Mouse (Mus musculus): ENCODE measurements around the gene Gm42791. TPM values are rescaled to one million over a fixed set of nuclear protein-coding genes. Genes with fewer than 3 reads are reported as not detected.

The Gm42791 gene
- polyA plus RNA-seq, 1 experiment from 2014 or later, result not detected

DNA sequence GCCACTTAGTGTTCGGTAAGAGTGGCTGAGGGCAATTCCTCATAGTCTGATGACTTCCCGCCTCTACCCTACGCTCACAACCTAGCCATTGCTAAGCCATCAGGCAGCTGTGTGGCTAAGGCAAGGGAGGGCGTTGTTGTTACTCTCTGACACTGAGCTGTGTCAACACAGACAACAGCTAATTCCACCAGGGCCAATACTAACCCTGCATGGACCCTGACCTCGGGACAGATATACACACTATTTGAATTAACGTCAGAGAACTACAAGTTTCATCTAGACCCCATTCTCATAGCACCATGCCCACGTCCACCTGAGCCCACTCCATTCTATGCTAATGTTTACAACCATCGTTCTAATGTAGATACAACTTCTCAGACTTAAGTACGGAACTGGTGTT lies 70.9 kb downstream of the Gm42791 start:
- Histone ChIP-seq H3K9me3 (replicated peaks; ENCODE audit: control insufficient read depth, low read length) (no peaks in the 10 kb centered on the region), H3K9ac (replicated peaks; ENCODE audit: low read length) (no peak overlapping the region), H3K4me2 (ENCODE audit: low read depth, low read length) (no peak overlapping the region), H3K27ac (replicated peaks; ENCODE audit: low read depth, low read length) (no peak overlapping the region), H3K36me3 (replicated peaks; ENCODE audit: control insufficient read depth, insufficient read depth, low read depth, low read length) (no peaks in the 10 kb centered on the region), H3K4me3 (ENCODE audit: low read depth, low read length) (no peak overlapping the region), H3K4me1 (ENCODE audit: control insufficient read depth, insufficient read depth, low read length) (no peaks in the 10 kb centered on the region), H3K27me3 (ENCODE audit: control insufficient read depth, insufficient read depth, low read length) (no peaks in the 10 kb centered on the region)
- DNase-seq (ENCODE audit: low spot score) (no peak), ATAC-seq (replicated peaks; ENCODE audit: insufficient number of reproducible peaks, low FRiP score, low TSS enrichment, low read depth) (no peak)
- WGBS, result 90% methylated on average over 9 of the region's 9 CpGs

DNA sequence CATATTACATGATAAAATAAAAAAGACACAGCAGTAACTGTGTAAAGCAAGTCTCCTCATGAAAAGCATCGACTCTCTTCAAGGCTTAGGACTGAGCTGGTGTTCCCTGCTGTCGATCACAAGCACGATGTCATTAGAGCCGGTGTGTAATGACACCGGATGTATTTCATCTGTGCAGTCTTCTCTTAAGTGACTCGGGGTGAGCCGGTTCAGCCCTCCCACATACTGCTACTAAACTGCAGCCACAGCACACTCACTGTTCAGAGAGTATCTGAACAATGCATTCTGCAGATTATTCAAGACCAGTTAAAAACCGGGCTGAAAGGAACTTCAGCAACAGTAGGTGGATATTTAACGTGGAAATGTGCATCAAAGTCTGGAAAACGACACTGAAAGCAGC lies 71.5 kb downstream of the Gm42791 start:
- WGBS, result 78% methylated on average over 10 of the region's 10 CpGs

DNA sequence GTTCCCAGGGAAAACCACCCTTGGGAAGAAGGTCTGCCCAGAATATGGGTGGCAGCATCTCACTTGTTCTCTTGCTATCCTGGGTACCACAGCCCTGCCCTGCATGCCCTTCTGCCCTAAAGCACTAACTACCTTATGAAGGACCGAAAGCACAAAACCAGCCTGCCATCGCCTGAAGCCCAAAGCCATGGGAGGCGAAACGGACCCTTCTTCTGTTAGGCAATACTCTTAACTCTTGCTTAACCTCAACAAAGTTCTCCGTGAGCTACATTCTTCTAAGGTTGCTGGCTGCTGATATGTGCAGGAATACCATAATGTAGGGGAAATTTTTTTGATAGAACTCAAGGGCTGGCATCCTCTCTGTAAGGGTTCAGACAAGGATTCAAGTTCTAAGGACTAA lies 72.2 kb downstream of the Gm42791 start:
- ATAC-seq (replicated peaks; ENCODE audit: insufficient number of reproducible peaks, low FRiP score, low TSS enrichment, low read depth) (no peak), DNase-seq (ENCODE audit: low spot score) (no peak)
- Histone ChIP-seq H3K4me2 (ENCODE audit: low read depth, low read length) (no peak overlapping the region), H3K27ac (replicated peaks; ENCODE audit: low read depth, low read length) (no peak overlapping the region), H3K9ac (replicated peaks; ENCODE audit: low read length) (no peak overlapping the region), H3K27me3 (ENCODE audit: control insufficient read depth, insufficient read depth, low read length) (no peaks in the 10 kb centered on the region), H3K4me1 (ENCODE audit: control insufficient read depth, insufficient read depth, low read length) (no peaks in the 10 kb centered on the region), H3K4me3 (ENCODE audit: low read depth, low read length) (no peak overlapping the region), H3K9me3 (replicated peaks; ENCODE audit: control insufficient read depth, low read length) (no peaks in the 10 kb centered on the region), H3K36me3 (replicated peaks; ENCODE audit: control insufficient read depth, insufficient read depth, low read depth, low read length) (no peaks in the 10 kb centered on the region)
- WGBS, result 88% methylated on average over 5 of the region's 5 CpGs

More for the DNA sequence above, 71.5 kb downstream of the Gm42791 start:
- Histone ChIP-seq H3K27ac (replicated peaks; ENCODE audit: low read depth, low read length) (no peak overlapping the region), H3K9me3 (replicated peaks; ENCODE audit: control insufficient read depth, low read length) (no peaks in the 10 kb centered on the region), H3K27me3 (ENCODE audit: control insufficient read depth, insufficient read depth, low read length) (no peaks in the 10 kb centered on the region), H3K4me1 (ENCODE audit: control insufficient read depth, insufficient read depth, low read length) (no peaks in the 10 kb centered on the region), H3K4me2 (ENCODE audit: low read depth, low read length) (no peak overlapping the region), H3K4me3 (ENCODE audit: low read depth, low read length) (no peak overlapping the region), H3K36me3 (replicated peaks; ENCODE audit: control insufficient read depth, insufficient read depth, low read depth, low read length) (no peaks in the 10 kb centered on the region), H3K9ac (replicated peaks; ENCODE audit: low read length) (no peak overlapping the region)
- DNase-seq (ENCODE audit: low spot score) (no peak), ATAC-seq (replicated peaks; ENCODE audit: insufficient number of reproducible peaks, low FRiP score, low TSS enrichment, low read depth) (no peak)

DNA sequence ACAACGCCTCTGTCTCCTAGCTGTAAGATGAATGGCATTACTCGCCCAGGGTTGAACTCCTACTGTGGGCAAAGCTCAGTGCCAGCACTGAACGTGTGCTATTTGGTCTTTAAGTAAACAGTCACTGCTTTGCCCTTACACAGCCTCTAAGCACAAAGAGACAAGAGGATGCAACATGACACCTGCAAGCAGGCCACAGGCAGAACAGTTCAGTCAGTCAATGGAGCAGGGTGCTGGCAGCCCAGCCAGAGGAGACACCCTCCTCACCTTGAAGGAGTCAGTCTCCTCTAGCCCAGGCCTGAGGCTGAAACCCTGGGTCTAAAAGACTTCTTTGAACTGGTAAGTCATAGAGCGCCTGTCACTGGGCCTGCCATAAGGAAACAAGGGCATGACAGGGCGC lies 76.9 kb downstream of the Gm42791 start:
- no peak overlapping the region for H3K27ac ChIP-seq (replicated peaks; ENCODE audit: low read depth, low read length)
- H3K27me3 ChIP-seq (ENCODE audit: control insufficient read depth, insufficient read depth, low read length), result no peaks in the 10 kb centered on the region
- no peaks in the 10 kb centered on the region for H3K36me3 ChIP-seq (replicated peaks; ENCODE audit: control insufficient read depth, insufficient read depth, low read depth, low read length)
- no peaks in the 10 kb centered on the region for H3K4me1 ChIP-seq (ENCODE audit: control insufficient read depth, insufficient read depth, low read length)
- no peak for ATAC-seq (replicated peaks; ENCODE audit: insufficient number of reproducible peaks, low FRiP score, low TSS enrichment, low read depth)
- WGBS, result 68% methylated on average over 5 of the region's 5 CpGs
- H3K4me3 ChIP-seq (ENCODE audit: low read depth, low read length), result no peak overlapping the region
- no peaks in the 10 kb centered on the region for H3K9me3 ChIP-seq (replicated peaks; ENCODE audit: control insufficient read depth, low read length)
- H3K4me2 ChIP-seq (ENCODE audit: low read depth, low read length), result no peak overlapping the region
- no peak for DNase-seq (ENCODE audit: low spot score)
- no peak overlapping the region for H3K9ac ChIP-seq (replicated peaks; ENCODE audit: low read length)

DNA sequence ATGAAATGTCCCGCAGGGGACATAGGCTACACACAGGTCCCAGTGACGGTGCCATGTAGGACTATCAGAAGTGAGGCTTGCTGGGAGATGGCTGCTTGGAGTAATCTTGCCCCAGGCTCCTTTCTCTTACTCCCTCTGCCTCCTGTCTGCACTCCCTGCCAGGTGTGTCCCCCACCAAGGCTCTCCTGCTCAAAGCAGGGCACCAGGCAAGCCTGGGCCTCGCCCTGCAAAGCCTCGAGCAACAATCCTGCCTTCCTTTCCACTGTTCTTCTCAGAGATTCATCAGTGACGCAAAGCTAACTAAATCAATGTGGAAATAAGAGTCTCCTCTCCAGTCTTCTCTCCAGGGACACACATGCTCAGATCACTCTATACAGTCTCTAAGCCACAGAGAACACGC lies 78.2 kb downstream of the Gm42791 start:
- no peak overlapping the region for H3K9ac ChIP-seq (replicated peaks; ENCODE audit: low read length)
- no peak for DNase-seq (ENCODE audit: low spot score)
- H3K4me2 ChIP-seq (ENCODE audit: low read depth, low read length), result no peak overlapping the region
- H3K27me3 ChIP-seq (ENCODE audit: control insufficient read depth, insufficient read depth, low read length), result no peaks in the 10 kb centered on the region
- H3K36me3 ChIP-seq (replicated peaks; ENCODE audit: control insufficient read depth, insufficient read depth, low read depth, low read length), result no peaks in the 10 kb centered on the region
- no peak for ATAC-seq (replicated peaks; ENCODE audit: insufficient number of reproducible peaks, low FRiP score, low TSS enrichment, low read depth)
- H3K4me3 ChIP-seq (ENCODE audit: low read depth, low read length), result no peak overlapping the region
- no peak overlapping the region for H3K27ac ChIP-seq (replicated peaks; ENCODE audit: low read depth, low read length)
- WGBS, result 82% methylated on average over 6 of the region's 6 CpGs
- no peaks in the 10 kb centered on the region for H3K4me1 ChIP-seq (ENCODE audit: control insufficient read depth, insufficient read depth, low read length)
- no peaks in the 10 kb centered on the region for H3K9me3 ChIP-seq (replicated peaks; ENCODE audit: control insufficient read depth, low read length)

DNA sequence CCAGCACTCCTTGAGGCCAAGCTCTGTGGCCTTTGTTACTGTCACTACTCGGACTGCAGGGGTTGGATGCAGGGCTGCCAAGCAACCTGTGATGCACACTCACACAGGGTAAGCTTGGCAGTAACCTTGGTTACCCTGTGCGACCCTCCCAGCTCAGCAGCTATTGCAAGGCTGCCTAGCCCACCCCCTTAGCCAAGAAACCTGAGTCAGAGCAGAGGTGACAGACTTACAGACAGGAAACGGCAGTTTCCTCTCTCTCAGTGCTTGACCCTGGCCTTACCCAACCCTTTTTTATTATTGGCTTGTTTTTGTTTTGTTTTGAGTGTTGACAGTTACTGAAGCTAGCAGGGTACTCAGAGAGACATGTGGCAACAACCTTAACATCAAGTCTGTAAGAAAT lies 82.7 kb downstream of the Gm42791 start:
- Histone ChIP-seq H3K36me3 (replicated peaks; ENCODE audit: control insufficient read depth, insufficient read depth, low read depth, low read length) (no peaks in the 10 kb centered on the region; the same call in 1 of the 2 replicates), H3K9ac (replicated peaks; ENCODE audit: low read length) (no peak overlapping the region), H3K27ac (replicated peaks; ENCODE audit: low read depth, low read length) (no peak overlapping the region), H3K4me3 (ENCODE audit: low read depth, low read length) (no peak overlapping the region), H3K27me3 (ENCODE audit: control insufficient read depth, insufficient read depth, low read length) (no peaks in the 10 kb centered on the region), H3K4me2 (ENCODE audit: low read depth, low read length) (no peak overlapping the region), H3K4me1 (ENCODE audit: control insufficient read depth, insufficient read depth, low read length) (no peaks in the 10 kb centered on the region), H3K9me3 (replicated peaks; ENCODE audit: control insufficient read depth, low read length) (no peaks in the 10 kb centered on the region)
- WGBS, result 44% methylated on average over 3 of the region's 3 CpGs
- ATAC-seq (replicated peaks; ENCODE audit: insufficient number of reproducible peaks, low FRiP score, low TSS enrichment, low read depth) (0 out of 2 replicates have a peak, but pooled peaks have one; percentile 35), DNase-seq (ENCODE audit: low spot score) (no peak)

DNA sequence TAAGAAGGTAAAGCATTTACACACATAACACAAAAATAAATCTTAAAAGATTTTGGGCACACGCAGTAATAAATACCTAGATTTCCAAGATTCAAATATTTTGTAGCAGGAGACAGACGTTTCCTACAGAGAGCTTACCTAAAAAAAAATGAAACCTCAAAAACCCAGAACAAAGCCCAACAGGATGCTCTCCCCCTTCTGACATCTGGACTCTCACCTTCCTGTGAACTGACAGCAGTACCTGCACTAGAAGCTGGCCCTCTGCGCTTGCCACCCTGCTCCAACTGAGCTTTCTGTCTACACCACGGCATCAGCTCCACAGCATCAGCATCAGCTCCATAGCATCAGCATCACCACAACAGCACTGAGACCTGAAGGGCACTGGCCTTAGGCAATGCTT lies 84.9 kb downstream of the Gm42791 start:
- DNase-seq (ENCODE audit: low spot score), result no peak
- no peak for ATAC-seq (replicated peaks; ENCODE audit: insufficient number of reproducible peaks, low FRiP score, low TSS enrichment, low read depth)
- Histone ChIP-seq H3K4me1 (ENCODE audit: control insufficient read depth, insufficient read depth, low read length) (no peaks in the 10 kb centered on the region), H3K4me3 (ENCODE audit: low read depth, low read length) (no peak overlapping the region), H3K36me3 (replicated peaks; ENCODE audit: control insufficient read depth, insufficient read depth, low read depth, low read length) (no peaks in the 10 kb centered on the region; the same call in 1 of the 2 replicates), H3K9me3 (replicated peaks; ENCODE audit: control insufficient read depth, low read length) (no peaks in the 10 kb centered on the region), H3K27me3 (ENCODE audit: control insufficient read depth, insufficient read depth, low read length) (no peaks in the 10 kb centered on the region), H3K4me2 (ENCODE audit: low read depth, low read length) (no peak overlapping the region), H3K9ac (replicated peaks; ENCODE audit: low read length) (no peak overlapping the region), H3K27ac (replicated peaks; ENCODE audit: low read depth, low read length) (no peak overlapping the region)
- WGBS, result 91% methylated on average over 4 of the region's 4 CpGs

DNA sequence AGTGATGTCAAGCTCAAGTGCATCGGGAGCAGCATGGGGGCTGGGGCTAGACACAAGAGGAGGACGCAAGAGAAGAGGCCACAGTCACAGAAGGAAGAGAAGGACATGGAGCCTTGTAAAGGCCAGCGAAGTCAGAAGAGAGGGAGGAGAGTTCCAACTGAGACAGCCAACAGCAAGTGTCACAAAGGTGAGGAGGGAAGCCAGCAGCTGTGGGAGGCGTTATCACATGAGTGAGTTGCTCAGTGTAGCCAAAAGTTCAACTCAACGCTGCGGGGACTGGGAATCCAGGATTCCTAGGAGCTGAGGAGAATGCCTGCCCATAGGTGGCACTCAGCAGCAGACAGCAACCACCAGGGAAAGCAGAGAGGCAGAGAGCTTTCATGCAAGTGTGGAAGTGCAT lies 85.5 kb downstream of the Gm42791 start:
- Histone ChIP-seq H3K36me3 (replicated peaks; ENCODE audit: control insufficient read depth, insufficient read depth, low read depth, low read length) (no peaks in the 10 kb centered on the region; the same call in 1 of the 2 replicates), H3K9me3 (replicated peaks; ENCODE audit: control insufficient read depth, low read length) (no peaks in the 10 kb centered on the region), H3K27me3 (ENCODE audit: control insufficient read depth, insufficient read depth, low read length) (no peaks in the 10 kb centered on the region), H3K9ac (replicated peaks; ENCODE audit: low read length) (no peak overlapping the region), H3K4me1 (ENCODE audit: control insufficient read depth, insufficient read depth, low read length) (no peaks in the 10 kb centered on the region), H3K4me2 (ENCODE audit: low read depth, low read length) (no peak overlapping the region), H3K27ac (replicated peaks; ENCODE audit: low read depth, low read length) (no peak overlapping the region), H3K4me3 (ENCODE audit: low read depth, low read length) (no peak overlapping the region)
- DNase-seq (ENCODE audit: low spot score), result no peak
- no peak for ATAC-seq (replicated peaks; ENCODE audit: insufficient number of reproducible peaks, low FRiP score, low TSS enrichment, low read depth)
- WGBS, result 42% methylated on average over 6 of the region's 6 CpGs

All from embryonic facial prominence, embryonic 11.5 days (tissue).